Mouse (Mus musculus) intestine, postnatal 0 days (tissue): ENCODE data around the gene Ptpn4. TPM values are rescaled to one million over a fixed set of nuclear protein-coding genes. Genes with fewer than 3 reads are reported as not detected.

Source experiments
- ATAC-seq: fragments of 200-750 bp; cut with Nextera tagmentation; 2 replicates; pipeline ENCODE4 v1.8.0; 2017; ENCODE audit warnings: mild to moderate bottlenecking, moderate TSS enrichment, moderate library complexity
- H3K27ac ChIP-seq: fragments of 300-500 bp; sonication (generic); 2 replicates; pipeline ENCODE4 v1.5.1; 2014; ENCODE audit warnings: mild to moderate bottlenecking, low read depth, low read length, moderate library complexity
- H3K27me3 ChIP-seq: fragments of 300-500 bp; sonication (generic); replicated peaks from 2 replicates; pipeline ENCODE4 v1.6.1; 2014; ENCODE audit warnings: low read length, mixed read lengths; ENCODE audit not compliant: control insufficient read depth, insufficient read depth
- H3K36me3 ChIP-seq: fragments of 300-500 bp; sonication (generic); 2 replicates; pipeline ENCODE4 v1.6.1; 2014; ENCODE audit warnings: mild to moderate bottlenecking, moderate library complexity; ENCODE audit not compliant: control insufficient read depth, insufficient read depth
- H3K4me1 ChIP-seq: fragments of 300-500 bp; sonication (generic); replicated peaks from 2 replicates; pipeline ENCODE4 v1.6.1; 2014; ENCODE audit warnings: antibody characterized with exemption, low read length, mixed read lengths; ENCODE audit not compliant: control insufficient read depth, insufficient read depth
- H3K4me2 ChIP-seq: fragments of 300-500 bp; sonication (generic); replicated peaks from 2 replicates; pipeline ENCODE4 v1.6.1; 2014; ENCODE audit warnings: low read depth, mild to moderate bottlenecking, moderate library complexity
- H3K4me3 ChIP-seq: fragments of 300-500 bp; sonication (generic); 2 replicates; pipeline ENCODE4 v1.5.1; 2014; ENCODE audit warnings: low read depth, low read length
- H3K9ac ChIP-seq: fragments of 300-500 bp; sonication (generic); 2 replicates; pipeline ENCODE4 v1.6.1; 2014; ENCODE audit warnings: mild to moderate bottlenecking, low read depth, low read length
- H3K9me3 ChIP-seq: fragments of 300-500 bp; sonication (generic); 2 replicates; pipeline ENCODE4 v1.6.1; 2016; ENCODE audit warnings: mixed run types; ENCODE audit not compliant: control insufficient read depth
- CTCF ChIP-seq: sonication (generic); IDR thresholded peaks from 2 replicates; pipeline ENCODE4 v1.5.1; 2016; ENCODE audit warnings: low read depth, mild to moderate bottlenecking, control low read depth, antibody characterized with exemption, moderate library complexity
- WGBS: fragments of 180-500 bp; shearing (Covaris S2); extraction: QIAGEN DNeasy Blood & Tissue Kit; methylation state at CpG from one replicate; pipeline ENCODE4 v1.1.7; 2014; 5-methylcytosine and 5-hydroxymethylcytosine counted together
- polyA plus RNA-seq: library from polyadenylated mRNA; unstranded; fragments of >200 nt; fragmentation: Nextera tagmentation; extraction: Ambion mirVana; gene quantifications from 2 replicates; pipeline ENCODE4 v1.2.1, GENCODE M21; 2015

Ptpn4 gene
- polyA plus RNA-seq, 1 experiment from 2014 or later, result 2.4 TPM

- H3K27me3 ChIP-seq, result no peaks in the 10 kb centered on the region
- no peaks in the 10 kb centered on the region for H3K9me3 ChIP-seq
- no peak overlapping the region for H3K4me3 ChIP-seq
- no peak overlapping the region for H3K4me2 ChIP-seq
- no peak for TF ChIP-seq CTCF
- H3K9ac ChIP-seq, result no peak overlapping the region
- H3K4me1 ChIP-seq, result no peaks in the 10 kb centered on the region
- 94% methylated on average over 1 of the region's 1 CpGs for WGBS
- H3K36me3 ChIP-seq, result no peaks in the 10 kb centered on the region
- no peak for ATAC-seq
- no peak overlapping the region for H3K27ac ChIP-seq
These were observed 9.3 kb downstream of the Ptpn4 start for GRCm38 (mm10) chr1:119828160-119828559.

DNA sequence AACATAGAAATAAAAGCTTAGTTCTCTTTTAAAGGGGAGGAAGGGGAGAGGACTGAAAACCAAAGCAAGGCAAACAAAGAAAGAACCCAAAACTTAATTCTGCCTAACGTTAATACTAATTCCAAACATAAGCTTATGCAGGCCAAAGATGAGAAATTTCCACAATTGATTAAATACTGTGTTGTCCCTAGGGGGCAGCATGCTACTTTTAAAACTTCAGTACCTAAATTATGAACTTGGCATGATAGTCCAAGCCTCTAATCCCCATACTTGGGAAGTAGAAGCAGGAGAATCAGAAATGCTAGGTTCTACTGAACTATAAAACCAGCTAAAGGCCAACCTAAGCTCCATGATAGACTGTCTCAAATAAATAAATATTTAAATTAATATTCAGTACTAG lies 18.7 kb downstream of the Ptpn4 start:
- WGBS, result 50% methylated on average over 1 of the region's 1 CpGs
- no peaks in the 10 kb centered on the region for H3K27me3 ChIP-seq

GRCm38 (mm10) chr1:119807707-119808106 lies 29.7 kb downstream of the Ptpn4 start:
- WGBS, result 85% methylated on average over 1 of the region's 1 CpGs
- Histone ChIP-seq H3K27me3 (no peaks in the 10 kb centered on the region), H3K4me3 (no peak overlapping the region), H3K27ac (no peak overlapping the region), H3K9me3 (no peaks in the 10 kb centered on the region), H3K36me3 (no peaks in the 10 kb centered on the region), H3K4me2 (no peak overlapping the region), H3K4me1 (no peaks in the 10 kb centered on the region), H3K9ac (no peak overlapping the region)
- ATAC-seq, result no peak
- no peak for TF ChIP-seq CTCF

More for the DNA sequence above, 18.7 kb downstream of the Ptpn4 start:
- Histone ChIP-seq H3K9me3 (no peaks in the 10 kb centered on the region), H3K4me2 (no peak overlapping the region), H3K36me3 (no peaks in the 10 kb centered on the region), H3K4me1 (no peaks in the 10 kb centered on the region), H3K27ac (no peak overlapping the region), H3K4me3 (no peak overlapping the region), H3K9ac (no peak overlapping the region)
- ATAC-seq, result no peak
- TF ChIP-seq CTCF, result peak; percentile 68

GRCm38 (mm10) chr1:119805984-119806383 lies 31.4 kb downstream of the Ptpn4 start:
- H3K27ac ChIP-seq, result no peak overlapping the region
- no peaks in the 10 kb centered on the region for H3K4me1 ChIP-seq
- no peaks in the 10 kb centered on the region for H3K9me3 ChIP-seq
- ATAC-seq, result no peak
- TF ChIP-seq CTCF, result no peak
- H3K4me2 ChIP-seq, result no peak overlapping the region
- H3K4me3 ChIP-seq, result no peak overlapping the region
- H3K36me3 ChIP-seq, result no peaks in the 10 kb centered on the region
- H3K27me3 ChIP-seq, result no peaks in the 10 kb centered on the region
- H3K9ac ChIP-seq, result no peak overlapping the region
- WGBS, result 89% methylated on average over 2 of the region's 2 CpGs

DNA sequence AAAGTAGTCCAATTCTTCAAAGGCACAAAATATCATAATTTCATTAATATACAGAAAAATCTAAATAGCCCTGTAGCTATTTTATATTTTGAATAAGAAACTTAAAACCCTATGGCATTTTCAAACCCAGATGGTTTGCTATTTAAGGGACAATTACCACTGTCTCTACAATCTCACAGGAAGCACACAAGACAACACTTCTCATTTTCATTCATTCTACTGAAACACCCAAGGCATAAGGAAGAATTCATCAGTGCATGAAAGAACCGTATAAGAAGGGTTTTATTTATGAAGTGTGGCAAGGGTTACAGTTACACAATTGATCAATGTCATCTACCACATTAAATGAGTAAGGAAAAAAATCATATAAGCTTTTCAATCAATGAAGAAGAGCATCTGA lies 32.8 kb downstream of the Ptpn4 start:
- Histone ChIP-seq H3K4me2 (no peak overlapping the region), H3K27ac (no peak overlapping the region), H3K4me3 (no peak overlapping the region), H3K4me1 (no peaks in the 10 kb centered on the region), H3K27me3 (no peaks in the 10 kb centered on the region), H3K9ac (no peak overlapping the region), H3K36me3 (no peaks in the 10 kb centered on the region), H3K9me3 (no peaks in the 10 kb centered on the region)
- no peak for TF ChIP-seq CTCF
- WGBS, result 55% methylated on average over 1 of the region's 1 CpGs
- ATAC-seq, result no peak

- no peaks in the 10 kb centered on the region for H3K36me3 ChIP-seq
- no peak overlapping the region for H3K4me2 ChIP-seq
- H3K9ac ChIP-seq, result no peak overlapping the region
- no peaks in the 10 kb centered on the region for H3K9me3 ChIP-seq
- H3K27ac ChIP-seq, result no peak overlapping the region
- H3K27me3 ChIP-seq, result no peaks in the 10 kb centered on the region
- H3K4me1 ChIP-seq, result no peaks in the 10 kb centered on the region
- no peak for ATAC-seq
- no peak for TF ChIP-seq CTCF
- H3K4me3 ChIP-seq, result no peak overlapping the region
These were observed 42.2 kb downstream of the Ptpn4 start for GRCm38 (mm10) chr1:119795174-119795573.

- Histone ChIP-seq H3K4me1 (no peaks in the 10 kb centered on the region), H3K27ac (no peak overlapping the region), H3K4me2 (no peak overlapping the region), H3K9ac (no peak overlapping the region), H3K36me3 (no peaks in the 10 kb centered on the region), H3K27me3 (no peaks in the 10 kb centered on the region), H3K4me3 (no peak overlapping the region), H3K9me3 (no peaks in the 10 kb centered on the region)
- ATAC-seq, result no peak
- no peak for TF ChIP-seq CTCF
- 100% methylated on average over 1 of the region's 1 CpGs for WGBS
These were observed 43.1 kb downstream of the Ptpn4 start for GRCm38 (mm10) chr1:119794342-119794741.
